Mouse (Mus musculus): ENCODE measurements around the gene Tmc5. TPM values are rescaled to one million over a fixed set of nuclear protein-coding genes. Genes with fewer than 3 reads are reported as not detected.

The Tmc5 gene
- polyA plus RNA-seq, 1 experiment = not detected

DNA sequence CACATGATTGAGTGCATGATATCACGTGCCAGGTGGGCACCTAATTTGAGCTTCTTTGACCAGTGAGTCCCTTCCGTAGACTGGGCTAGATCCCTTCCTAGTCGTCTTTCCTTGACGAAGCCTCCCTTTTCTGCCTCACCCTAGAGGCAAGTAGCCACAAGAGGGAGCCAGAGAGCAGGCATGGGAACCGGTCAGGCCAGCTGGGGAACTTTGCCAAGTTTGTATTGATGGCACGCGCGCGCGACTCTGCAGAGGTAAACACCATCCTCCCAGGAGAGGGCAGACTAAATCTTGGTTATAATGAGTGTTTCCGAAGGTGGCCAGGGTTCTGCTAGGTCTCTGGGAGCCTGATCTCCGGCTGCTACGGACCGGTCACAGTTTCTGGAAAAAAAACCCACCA lies 1.9 kb upstream of the Tmc5 start:
- no peak overlapping the region for H3K4me3 ChIP-seq
- H3K4me2 ChIP-seq (ENCODE audit: low read depth) = no peak overlapping the region
- no peaks in the 10 kb centered on the region for H3K79me2 ChIP-seq (ENCODE audit: control insufficient read depth, insufficient read depth)
- H3K27me3 ChIP-seq (ENCODE audit: control insufficient read depth, insufficient read depth, insufficient read length) = peaks cover 19% of the 10 kb centered on the region
- TF ChIP-seq TCF12 (IDR thresholded peaks at IDR 0.05; ENCODE audit: insufficient read depth, poor library complexity, severe bottlenecking) = no peak
- H3ac ChIP-seq (ENCODE audit: control insufficient read depth, insufficient read length) = no peak overlapping the region
- no peaks in the 10 kb centered on the region for H3K36me3 ChIP-seq (ENCODE audit: control insufficient read depth, insufficient read depth)

DNA sequence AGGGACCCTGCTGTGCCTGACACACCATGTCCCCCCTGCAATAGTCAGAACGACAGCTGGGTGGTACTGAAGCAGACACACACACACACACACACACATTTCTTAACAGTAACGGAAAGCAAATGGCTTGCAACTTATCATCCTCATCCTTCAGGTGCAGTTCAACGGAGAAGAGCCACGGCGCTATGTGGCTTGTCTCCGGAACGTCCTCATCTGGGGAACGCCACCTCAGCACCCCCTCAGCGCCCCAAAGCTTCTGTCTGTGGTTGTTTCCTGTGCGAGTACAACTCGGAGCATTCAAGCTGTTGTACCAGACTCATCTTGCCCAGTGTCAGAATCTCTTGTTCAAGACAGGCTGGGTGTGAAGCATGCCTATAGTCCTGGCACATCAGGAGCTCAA lies 826 bp upstream of the Tmc5 start:
- H3K4me3 ChIP-seq = no peak overlapping the region
- peaks cover 30% of the 10 kb centered on the region for H3K27me3 ChIP-seq (ENCODE audit: control insufficient read depth, insufficient read depth, insufficient read length)
- H3K79me2 ChIP-seq (ENCODE audit: control insufficient read depth, insufficient read depth) = no peaks in the 10 kb centered on the region
- H3ac ChIP-seq (ENCODE audit: control insufficient read depth, insufficient read length) = no peak overlapping the region
- TF ChIP-seq MAX (IDR thresholded peaks at IDR 0.05; ENCODE audit: low read depth) (no peak), USF1 (IDR thresholded peaks at IDR 0.05; ENCODE audit: low read depth) (no peak), MYOG (IDR thresholded peaks at IDR 0.05; ENCODE audit: control insufficient read depth in 1 of 3, insufficient read depth in 1 of 3, insufficient read length in 2 of 3, low read depth in 2 of 3) (no peak), TCF3 (IDR thresholded peaks at IDR 0.05; ENCODE audit: insufficient read length, low read depth) (no peak), CEBPB (IDR thresholded peaks at IDR 0.05; ENCODE audit: insufficient read depth, poor library complexity, severe bottlenecking) (no peak), POLR2A (IDR thresholded peaks at IDR 0.05; ENCODE audit: insufficient read length, low read depth) (no peak), REST (IDR thresholded peaks at IDR 0.05; ENCODE audit: insufficient read depth, insufficient read length) (no peak), SRF (IDR thresholded peaks at IDR 0.05; ENCODE audit: control insufficient read depth, insufficient read length, low read depth) (no peak), E2F4 (IDR thresholded peaks at IDR 0.05; ENCODE audit: insufficient read depth) (no peak), TCF12 (IDR thresholded peaks at IDR 0.05; ENCODE audit: insufficient read depth, poor library complexity, severe bottlenecking) (no peak), POLR2AphosphoS2 (IDR thresholded peaks at IDR 0.05; ENCODE audit: insufficient read length, low read depth) (no peak), MYOD1 (IDR thresholded peaks at IDR 0.05; ENCODE audit: control insufficient read depth in 1 of 3, insufficient read length in 2 of 3, low read depth in 2 of 3) (no peak)
- no peak overlapping the region for H3K4me2 ChIP-seq (ENCODE audit: low read depth)
- no peaks in the 10 kb centered on the region for H3K36me3 ChIP-seq (ENCODE audit: control insufficient read depth, insufficient read depth)

DNA sequence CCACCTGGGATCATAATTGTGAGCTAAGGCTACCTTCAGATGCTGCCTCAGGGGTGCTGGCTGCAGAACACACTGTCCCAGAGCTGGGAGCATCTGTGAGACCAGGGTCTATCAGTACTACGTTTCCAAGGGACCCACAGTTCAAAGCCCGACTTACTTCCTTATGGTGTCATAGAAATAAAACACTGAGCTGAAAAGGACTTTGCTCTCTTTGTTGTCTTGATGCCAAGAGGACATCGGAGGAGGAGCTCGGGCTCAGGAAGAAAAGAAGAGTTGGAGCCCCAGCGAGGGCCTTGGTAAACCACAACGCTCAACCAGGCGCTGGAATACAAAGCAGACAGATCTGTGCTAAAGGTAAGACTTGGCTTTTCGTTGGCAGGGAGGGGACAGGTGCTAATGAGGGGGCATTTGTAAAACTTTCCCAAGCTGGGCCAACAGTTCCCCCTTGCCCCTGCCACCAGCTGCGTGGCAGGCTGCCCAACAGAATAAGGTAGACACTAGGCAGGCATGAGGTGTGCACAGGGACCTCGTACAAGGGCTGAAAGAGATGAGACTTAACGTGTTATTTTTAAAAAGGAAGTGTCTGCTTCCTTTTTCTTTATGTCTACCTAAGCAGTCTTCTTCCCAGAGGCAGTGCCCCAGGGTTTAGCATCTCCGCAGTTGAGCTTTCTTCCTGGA lies 3.0 kb downstream of the Tmc5 start:
- no peaks in the 10 kb centered on the region for H3K79me2 ChIP-seq (ENCODE audit: control insufficient read depth, insufficient read depth)
- no peak overlapping the region for H3ac ChIP-seq (ENCODE audit: control insufficient read depth, insufficient read length)
- H3K4me3 ChIP-seq = no peak overlapping the region
- no peaks in the 10 kb centered on the region for H3K36me3 ChIP-seq (ENCODE audit: control insufficient read depth, insufficient read depth)
- no peak overlapping the region for H3K4me2 ChIP-seq (ENCODE audit: low read depth)
- peaks cover 45% of the 10 kb centered on the region for H3K27me3 ChIP-seq (ENCODE audit: control insufficient read depth, insufficient read depth, insufficient read length)
- TF ChIP-seq E2F4 (IDR thresholded peaks at IDR 0.05; ENCODE audit: insufficient read depth) = no peak

DNA sequence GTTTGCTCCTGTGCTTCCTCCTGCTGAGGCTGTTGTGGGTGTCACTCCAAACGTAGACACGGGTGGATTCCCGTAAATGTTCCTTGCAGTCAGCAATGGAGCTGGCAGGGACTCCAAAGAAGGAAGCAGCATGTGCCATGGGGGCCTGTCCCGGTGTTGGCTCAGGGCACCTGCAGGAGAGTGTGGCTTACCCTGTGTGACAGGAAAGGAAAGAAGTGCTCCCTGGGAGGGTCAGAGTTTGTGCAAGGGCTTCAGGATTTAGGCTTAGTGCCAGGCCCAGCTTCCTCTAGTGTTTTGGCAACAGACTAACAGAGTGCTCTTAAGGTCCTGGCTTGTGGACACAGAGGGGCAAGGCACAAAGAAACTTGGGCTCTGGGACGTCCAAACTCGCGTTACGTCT lies 7.7 kb downstream of the Tmc5 start:
- TF ChIP-seq TCF3 (IDR thresholded peaks at IDR 0.05; ENCODE audit: insufficient read length, low read depth) = no peak
- no peak for TF ChIP-seq TCF12 (IDR thresholded peaks at IDR 0.05; ENCODE audit: insufficient read depth, poor library complexity, severe bottlenecking)
- no peak for TF ChIP-seq E2F4 (IDR thresholded peaks at IDR 0.05; ENCODE audit: insufficient read depth)
- TF ChIP-seq MYOG (IDR thresholded peaks at IDR 0.05; ENCODE audit: control insufficient read depth in 1 of 3, insufficient read depth in 1 of 3, insufficient read length in 2 of 3, low read depth in 2 of 3) = no peak
- TF ChIP-seq POLR2A (IDR thresholded peaks at IDR 0.05; ENCODE audit: insufficient read length, low read depth) = no peak
- no peak for TF ChIP-seq MAX (IDR thresholded peaks at IDR 0.05; ENCODE audit: low read depth)
- no peak for TF ChIP-seq USF1 (IDR thresholded peaks at IDR 0.05; ENCODE audit: low read depth)
- TF ChIP-seq SRF (IDR thresholded peaks at IDR 0.05; ENCODE audit: control insufficient read depth, insufficient read length, low read depth) = no peak
- no peak for TF ChIP-seq REST (IDR thresholded peaks at IDR 0.05; ENCODE audit: insufficient read depth, insufficient read length)
- Histone ChIP-seq H3ac (ENCODE audit: control insufficient read depth, insufficient read length) (no peak overlapping the region), H3K27me3 (ENCODE audit: control insufficient read depth, insufficient read depth, insufficient read length) (peaks cover 35% of the 10 kb centered on the region), H3K4me2 (ENCODE audit: low read depth) (no peak overlapping the region), H3K4me3 (no peak overlapping the region), H3K79me2 (ENCODE audit: control insufficient read depth, insufficient read depth) (no peaks in the 10 kb centered on the region), H3K36me3 (ENCODE audit: control insufficient read depth, insufficient read depth) (no peaks in the 10 kb centered on the region)

DNA sequence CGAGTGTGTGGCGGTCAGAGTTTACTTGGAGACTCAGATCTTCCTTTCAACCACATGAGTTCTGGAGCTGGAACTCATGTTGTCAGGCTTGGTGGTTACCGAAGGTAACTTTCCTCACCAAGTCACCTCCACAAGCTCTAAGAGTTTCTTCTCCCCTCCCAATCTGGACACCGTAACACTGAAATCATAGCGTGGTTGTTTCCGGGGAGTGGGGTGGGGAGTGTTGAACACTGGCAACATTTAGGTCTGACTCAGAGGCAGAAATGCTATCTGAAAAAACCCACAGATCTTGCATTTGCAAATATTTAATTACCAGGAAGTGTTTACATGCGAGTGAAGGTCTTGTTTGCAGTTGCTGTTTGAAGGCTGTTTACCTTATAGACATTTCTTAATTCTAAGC lies 12.7 kb downstream of the Tmc5 start:
- TF ChIP-seq TCF12 (IDR thresholded peaks at IDR 0.05; ENCODE audit: insufficient read depth, poor library complexity, severe bottlenecking) (no peak), MYOD1 (IDR thresholded peaks at IDR 0.05; ENCODE audit: control insufficient read depth in 1 of 3, insufficient read length in 2 of 3, low read depth in 2 of 3) (no peak), POLR2AphosphoS2 (IDR thresholded peaks at IDR 0.05; ENCODE audit: insufficient read length, low read depth) (no peak), TCF3 (IDR thresholded peaks at IDR 0.05; ENCODE audit: insufficient read length, low read depth) (no peak), POLR2A (IDR thresholded peaks at IDR 0.05; ENCODE audit: insufficient read length, low read depth) (no peak), E2F4 (IDR thresholded peaks at IDR 0.05; ENCODE audit: insufficient read depth) (no peak), USF1 (IDR thresholded peaks at IDR 0.05; ENCODE audit: low read depth) (no peak), SRF (IDR thresholded peaks at IDR 0.05; ENCODE audit: control insufficient read depth, insufficient read length, low read depth) (no peak), CEBPB (IDR thresholded peaks at IDR 0.05; ENCODE audit: insufficient read depth, poor library complexity, severe bottlenecking) (no peak), MAX (IDR thresholded peaks at IDR 0.05; ENCODE audit: low read depth) (no peak), REST (IDR thresholded peaks at IDR 0.05; ENCODE audit: insufficient read depth, insufficient read length) (no peak), MYOG (IDR thresholded peaks at IDR 0.05; ENCODE audit: control insufficient read depth in 1 of 3, insufficient read depth in 1 of 3, insufficient read length in 2 of 3, low read depth in 2 of 3) (no peak)
- Histone ChIP-seq H3K4me2 (ENCODE audit: low read depth) (no peak overlapping the region), H3K79me2 (ENCODE audit: control insufficient read depth, insufficient read depth) (no peaks in the 10 kb centered on the region), H3ac (ENCODE audit: control insufficient read depth, insufficient read length) (no peak overlapping the region), H3K36me3 (ENCODE audit: control insufficient read depth, insufficient read depth) (no peaks in the 10 kb centered on the region), H3K4me3 (no peak overlapping the region), H3K27me3 (ENCODE audit: control insufficient read depth, insufficient read depth, insufficient read length) (peaks cover 36% of the 10 kb centered on the region)
